Mouse (Mus musculus) c-Kit-positive CD71-positive TER-119-positive erythroid progenitor cells, embryonic 14.5 days (primary cell): ENCODE measurements around the gene Cacna1c.

Experiments
- DNase-seq: peaks from one replicate; pipeline ENCODE4 v3.0.0-alpha.2; 2013; ENCODE audit warnings: low spot score

The Cacna1c gene

GRCm38 (mm10) chr6:118673974-118674695 is 522.1 kb downstream of the Cacna1c start:
- no peak for DNase-seq

GRCm38 (mm10) chr6:118653331-118653730 is 542.9 kb downstream of the Cacna1c start:
- no peak for DNase-seq

- no peak for DNase-seq
These were observed 547.0 kb downstream of the Cacna1c start for GRCm38 (mm10) chr6:118649121-118649783.

GRCm38 (mm10) chr6:118646265-118647061 is 549.8 kb downstream of the Cacna1c start:
- DNase-seq = peak; percentile 66

- DNase-seq = no peak
These were observed 551.4 kb downstream of the Cacna1c start for GRCm38 (mm10) chr6:118644866-118645265.

- no peak for DNase-seq
These were observed 552.7 kb downstream of the Cacna1c start for GRCm38 (mm10) chr6:118643541-118643940.

GRCm38 (mm10) chr6:118641671-118642325 is 554.4 kb downstream of the Cacna1c start:
- no peak for DNase-seq

GRCm38 (mm10) chr6:118639816-118640215 is 556.4 kb downstream of the Cacna1c start:
- no peak for DNase-seq

GRCm38 (mm10) chr6:118638911-118639310 is 557.3 kb downstream of the Cacna1c start:
- DNase-seq = no peak

GRCm38 (mm10) chr6:118632491-118632890 is 563.7 kb downstream of the Cacna1c start:
- DNase-seq = no peak

- no peak for DNase-seq
These were observed 566.2 kb downstream of the Cacna1c start for GRCm38 (mm10) chr6:118630006-118630405.

GRCm38 (mm10) chr6:118626246-118626645 is 570.0 kb downstream of the Cacna1c start:
- no peak for DNase-seq

- no peak for DNase-seq
These were observed 572.6 kb downstream of the Cacna1c start for GRCm38 (mm10) chr6:118623609-118624008.

GRCm38 (mm10) chr6:118621866-118622265 is 574.4 kb downstream of the Cacna1c start:
- DNase-seq = no peak

GRCm38 (mm10) chr6:118621406-118621805 is 574.8 kb downstream of the Cacna1c start:
- no peak for DNase-seq

GRCm38 (mm10) chr6:118608906-118609305 is 587.3 kb downstream of the Cacna1c start:
- DNase-seq = no peak

GRCm38 (mm10) chr6:118605974-118606373 is 590.2 kb downstream of the Cacna1c start:
- no peak for DNase-seq

GRCm38 (mm10) chr6:118603825-118604224 is 592.4 kb downstream of the Cacna1c start:
- DNase-seq = no peak

- DNase-seq = no peak
These were observed 600.5 kb downstream of the Cacna1c start for GRCm38 (mm10) chr6:118595681-118596055.

GRCm38 (mm10) chr6:118594833-118595680 is 601.2 kb downstream of the Cacna1c start:
- no peak for DNase-seq

GRCm38 (mm10) chr6:118594070-118594469 is 602.1 kb downstream of the Cacna1c start:
- DNase-seq = no peak
